Mouse (Mus musculus) liver, embryonic 14.5 days (tissue): ENCODE results near the gene Hist1h3g. TPM values are rescaled to one million over a fixed set of nuclear protein-coding genes. Genes with fewer than 3 reads are reported as not detected.
A peak's percentile ranks its signal among the peaks of the same experiment; 100 is the strongest.

Source experiments
- ATAC-seq: fragments of 200-750 bp; cut with Nextera tagmentation; 2 replicates; pipeline ENCODE4 v1.8.0; 2017; ENCODE audit warnings: moderate number of reproducible peaks, mild to moderate bottlenecking, moderate library complexity; ENCODE audit not compliant: insufficient read depth
- DNase-seq, 3 experiments: peaks; one replicate each; pipeline ENCODE4 v3.0.0-alpha.2; 2012 to 2013; ENCODE audit warnings: low read depth in 3 of 3, low spot score in 3 of 3
- H3K27ac ChIP-seq: fragments of 300-500 bp; sonication (generic); 2 replicates; pipeline ENCODE4 v1.5.1; 2014; ENCODE audit warnings: moderate library complexity, mild to moderate bottlenecking, control low read depth, inconsistent platforms
- H3K27me3 ChIP-seq: fragments of 300-500 bp; sonication (generic); 2 replicates; pipeline ENCODE4 v1.6.1; 2014; ENCODE audit warnings: mild to moderate bottlenecking, low read length, moderate library complexity; ENCODE audit not compliant: control insufficient read depth, insufficient read depth
- H3K36me3 ChIP-seq: fragments of 300-500 bp; sonication (generic); replicated peaks from 2 replicates; pipeline ENCODE4 v1.6.1; 2014; ENCODE audit warnings: low read depth; ENCODE audit not compliant: control insufficient read depth, insufficient read depth
- H3K4me1 ChIP-seq, 2 experiments: fragments of 200-500 bp in 1 of 2; fragments of 300-500 bp in 1 of 2; sonication (generic) in 1 of 2; replicated peaks; 2 replicates each; pipeline ENCODE4 v1.6.1; 2012 to 2014; ENCODE audit warnings: antibody characterized with exemption in 1 of 2, inconsistent platforms in 1 of 2, low read length in 1 of 2; ENCODE audit not compliant: control insufficient read depth in 2 of 2, insufficient read depth in 2 of 2
- H3K4me2 ChIP-seq: fragments of 300-500 bp; sonication (generic); 2 replicates; pipeline ENCODE4 v1.6.1; 2014; ENCODE audit warnings: low read depth, mild to moderate bottlenecking, control low read depth, moderate library complexity
- H3K4me3 ChIP-seq, 2 experiments: fragments of 200-500 bp in 1 of 2; fragments of 300-500 bp in 1 of 2; sonication (generic) in 1 of 2; 2 replicates each; pipeline ENCODE4 v1.5.1; 2012 to 2014; ENCODE audit warnings: low read depth in 2 of 2, low read length in 2 of 2, mild to moderate bottlenecking in 2 of 2, control low read depth in 1 of 2, inconsistent platforms in 1 of 2, moderate library complexity in 1 of 2; ENCODE audit not compliant: insufficient read depth in 1 of 2
- H3K9ac ChIP-seq: fragments of 300-500 bp; sonication (generic); replicated peaks from 2 replicates; pipeline ENCODE4 v1.6.1; 2014; ENCODE audit warnings: mild to moderate bottlenecking, control low read depth, moderate library complexity
- H3K9me3 ChIP-seq: fragments of 300-500 bp; sonication (generic); 2 replicates; pipeline ENCODE4 v1.6.1; 2016; ENCODE audit warnings: low read length, mixed read lengths; ENCODE audit not compliant: control insufficient read depth
- CTCF ChIP-seq: IDR thresholded peaks from 2 replicates; pipeline ENCODE4 v1.5.1; 2016; ENCODE audit warnings: antibody characterized with exemption, low read depth, control low read depth
- EP300 ChIP-seq: IDR thresholded peaks from 2 replicates; pipeline ENCODE4 v1.6.1; 2016; ENCODE audit warnings: antibody characterized with exemption, low read depth
- WGBS: fragments of 180-500 bp; shearing (Covaris S2); extraction: QIAGEN DNeasy Blood & Tissue Kit; methylation state at CpG from one replicate; pipeline ENCODE4 v1.1.7; 2014; ENCODE audit not compliant: insufficient replicate concordance; 5-methylcytosine and 5-hydroxymethylcytosine counted together
- polyA plus RNA-seq, 2 experiments: library from polyadenylated mRNA; depleted of rRNA in 1 of 2; stranded (reverse) in 1 of 2; unstranded in 1 of 2; fragments of >200 nt; fragmentation: Nextera tagmentation in 1 of 2; extraction: Ambion mirVana in 1 of 2; gene quantifications; 2 replicates each; pipeline versions ENCODE4 v1.2.1 to v1.2.3; 2012 to 2014

The Hist1h3g gene
- polyA plus RNA-seq, 2 experiments = 8.6 to 48.1 TPM

DNA sequence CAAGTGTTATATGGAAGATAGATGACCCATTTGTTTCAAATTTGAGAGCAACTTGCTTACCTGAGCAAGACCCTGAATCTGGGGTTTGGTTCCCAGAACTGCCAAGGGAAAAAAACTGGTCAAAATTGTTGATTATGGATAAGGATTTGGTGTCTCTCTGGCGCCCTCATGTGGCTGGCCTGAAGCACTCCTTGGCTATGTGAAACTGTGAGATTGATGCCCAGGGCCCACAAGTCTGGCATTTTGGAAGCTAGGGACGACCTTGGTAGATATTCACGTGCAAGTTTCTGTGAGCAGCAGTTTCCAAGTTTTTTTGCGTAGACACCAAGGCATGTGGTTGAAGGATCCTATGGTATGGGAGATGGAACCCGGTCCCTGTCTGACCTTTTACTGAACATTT is 10.6 kb upstream of the Hist1h3g start:
- H3K27me3 ChIP-seq = no peaks in the 10 kb centered on the region
- ATAC-seq (no peak), DNase-seq (peak; percentile 73 to 77 (median 76))
- H3K4me1 ChIP-seq = peaks cover 12 to 23% of the 10 kb centered on the region in 2 experiments
- TF ChIP-seq CTCF (peak; percentile 94), EP300 (no peak)
- H3K4me3 ChIP-seq = no peak overlapping the region
- no peaks in the 10 kb centered on the region for H3K36me3 ChIP-seq
- peak overlapping the region; percentile 26 for H3K4me2 ChIP-seq
- WGBS = 9% methylated on average over 5 of the region's 5 CpGs
- H3K9ac ChIP-seq = no peak overlapping the region
- H3K27ac ChIP-seq = no peak overlapping the region
- H3K9me3 ChIP-seq = no peaks in the 10 kb centered on the region

DNA sequence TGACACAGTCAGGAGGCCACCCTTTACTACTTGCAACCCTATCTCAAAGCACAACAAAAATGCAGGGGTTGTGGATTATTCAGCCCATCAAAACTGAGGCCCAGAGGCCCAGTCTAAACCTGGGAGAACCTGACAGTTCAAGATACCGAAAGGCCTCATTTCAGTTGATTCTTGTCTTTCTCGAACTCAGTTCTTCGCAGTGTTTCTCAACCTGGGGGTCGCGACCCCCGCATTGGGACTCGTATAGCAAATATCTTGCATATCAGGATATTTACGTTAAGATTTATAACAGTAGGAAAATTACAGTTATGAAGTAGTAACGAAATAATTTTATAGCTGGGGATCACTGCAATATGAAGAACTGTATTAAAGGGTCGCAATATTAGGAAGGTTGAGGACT is 9.3 kb upstream of the Hist1h3g start:
- Histone ChIP-seq H3K36me3 (no peaks in the 10 kb centered on the region), H3K4me1 (peaks cover 11 to 17% of the 10 kb centered on the region in 2 experiments), H3K4me2 (peak overlapping the region; percentile 64), H3K27me3 (no peaks in the 10 kb centered on the region), H3K4me3 (peak overlapping the region; percentile 46 to 47), H3K27ac (no peak overlapping the region; the same call in 1 of the 2 replicates), H3K9ac (peak overlapping the region; percentile 43), H3K9me3 (no peaks in the 10 kb centered on the region)
- ATAC-seq (no peak), DNase-seq (no peak)
- WGBS = 1% methylated on average over 10 of the region's 10 CpGs
- TF ChIP-seq CTCF (no peak), EP300 (no peak)

DNA sequence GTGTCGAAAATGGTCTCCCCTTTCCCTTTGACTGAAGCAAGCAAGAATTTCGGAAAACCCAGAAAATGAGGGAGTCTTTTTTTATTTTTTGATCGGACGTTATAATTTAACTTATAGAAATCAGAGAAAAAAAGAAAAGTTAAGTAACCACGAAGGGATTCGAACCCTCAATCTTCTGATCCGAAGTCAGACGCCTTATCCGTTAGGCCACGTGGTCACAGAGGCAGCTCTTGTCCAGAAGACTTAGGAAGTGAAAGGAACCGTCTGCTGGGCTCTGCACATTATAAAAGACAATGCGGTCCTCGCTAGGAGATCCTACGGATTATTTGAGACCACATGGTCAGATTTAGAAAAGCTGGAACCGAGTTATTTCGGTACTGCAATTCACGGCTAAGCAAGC is 8.9 kb upstream of the Hist1h3g start:
- no peaks in the 10 kb centered on the region for H3K36me3 ChIP-seq
- H3K4me1 ChIP-seq = peaks cover 7 to 16% of the 10 kb centered on the region in 2 experiments

DNA sequence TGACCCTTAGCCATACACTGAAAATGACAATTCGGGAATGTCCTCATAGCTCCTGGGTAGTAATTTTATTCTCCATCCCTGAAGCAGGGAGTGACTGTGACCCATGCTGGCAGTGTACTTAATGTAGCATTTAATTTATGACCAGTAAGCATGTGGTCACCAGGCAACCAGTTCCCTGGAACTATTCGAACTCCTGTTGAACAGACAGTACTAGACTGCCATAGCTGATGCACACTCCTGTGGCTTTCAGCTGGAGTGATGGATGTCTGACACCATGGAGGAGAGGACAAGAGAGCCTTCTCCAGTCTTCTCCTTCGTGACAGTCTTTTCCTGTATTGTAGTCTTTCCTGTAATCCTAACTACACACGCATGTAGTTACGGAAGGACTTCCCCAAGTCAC is 6.2 kb upstream of the Hist1h3g start:
- H3K27me3 ChIP-seq = no peaks in the 10 kb centered on the region
- ATAC-seq = no peak
- WGBS = 78% methylated on average over 5 of the region's 5 CpGs
- no peak overlapping the region for H3K9ac ChIP-seq
- no peaks in the 10 kb centered on the region for H3K9me3 ChIP-seq
- no peak overlapping the region for H3K4me2 ChIP-seq
- no peaks in the 10 kb centered on the region for H3K36me3 ChIP-seq
- H3K4me1 ChIP-seq = peaks cover 17 to 23% of the 10 kb centered on the region in 2 experiments
- no peak overlapping the region for H3K4me3 ChIP-seq
- DNase-seq = no peak
- no peak overlapping the region; the same call in 1 of the 2 replicates for H3K27ac ChIP-seq
- TF ChIP-seq EP300 = no peak
- TF ChIP-seq CTCF = no peak

More for the DNA sequence above, 8.9 kb upstream of the Hist1h3g start:
- Histone ChIP-seq H3K4me2 (peak overlapping the region; percentile 64), H3K9me3 (no peaks in the 10 kb centered on the region), H3K27me3 (no peaks in the 10 kb centered on the region), H3K4me3 (peak overlapping the region; percentile 46 to 56), H3K27ac (no peak overlapping the region), H3K9ac (peak overlapping the region; percentile 59)
- DNase-seq (peak; percentile 79 to 81 (median 80)), ATAC-seq (no peak)
- TF ChIP-seq CTCF (no peak), EP300 (peak; percentile 34; the same call in 1 of the 2 replicates)
- under 1% methylated on average over 17 of the region's 17 CpGs for WGBS

DNA sequence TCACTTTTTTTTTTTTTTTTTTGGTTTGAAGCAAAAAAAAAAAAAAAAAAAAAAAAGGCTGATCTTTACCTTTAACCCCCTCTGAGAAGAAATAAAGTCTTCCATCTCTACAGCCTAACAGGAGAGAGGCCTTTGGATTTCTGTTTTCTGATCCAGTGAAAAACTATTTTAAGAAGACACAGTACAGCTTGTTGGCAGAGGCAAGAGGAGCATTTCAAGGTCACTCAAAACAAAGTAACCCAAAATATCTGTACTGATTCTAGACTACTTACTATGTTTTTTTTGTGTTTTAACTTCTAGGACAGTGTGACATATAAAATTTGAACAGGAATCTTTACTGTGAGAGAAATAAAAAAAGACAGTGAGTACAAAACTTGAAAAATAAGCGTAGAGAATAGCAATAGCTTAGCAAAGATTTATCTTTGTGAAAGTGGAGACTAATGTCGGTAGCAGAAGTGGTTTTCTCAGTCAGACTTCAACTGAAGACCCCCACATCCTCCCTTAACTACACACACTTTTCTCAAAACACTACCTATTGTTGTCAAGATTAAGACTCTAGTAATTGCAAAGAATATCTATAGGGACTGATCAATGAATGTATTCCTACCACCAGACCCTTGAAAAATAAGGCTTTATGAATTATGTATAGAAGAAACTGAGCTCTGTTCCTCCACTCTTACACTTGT is 5.6 kb upstream of the Hist1h3g start:
- peak overlapping the region; percentile 99 for H3K9ac ChIP-seq
- H3K4me3 ChIP-seq = peak overlapping the region; percentile 64 to 74
- H3K4me1 ChIP-seq = peaks cover 17 to 23% of the 10 kb centered on the region in 2 experiments
- ATAC-seq (no peak), DNase-seq (no peak)
- peak overlapping the region; percentile 95 for H3K4me2 ChIP-seq
- no peaks in the 10 kb centered on the region for H3K9me3 ChIP-seq
- peak overlapping the region; percentile 100 for H3K27ac ChIP-seq
- 17% methylated on average over 2 of the region's 2 CpGs for WGBS
- no peak for TF ChIP-seq EP300
- TF ChIP-seq CTCF = no peak
- no peaks in the 10 kb centered on the region for H3K36me3 ChIP-seq
- H3K27me3 ChIP-seq = no peaks in the 10 kb centered on the region
